Mouse (Mus musculus) stomach, embryonic 16.5 days (tissue): Measurements from ENCODE around the gene Slain2. TPM values are rescaled to one million over a fixed set of nuclear protein-coding genes. Genes with fewer than 3 reads are reported as not detected.

Experiments used
- ATAC-seq: fragments of 200-750 bp; cut with Nextera tagmentation; 2 replicates; pipeline ENCODE4 v1.8.0; 2017; ENCODE audit warnings: moderate number of reproducible peaks, moderate TSS enrichment; ENCODE audit not compliant: insufficient read depth, low FRiP score
- H3K27ac ChIP-seq: fragments of 300-500 bp; sonication (generic); 2 replicates; pipeline ENCODE4 v1.5.1; 2014; ENCODE audit warnings: low read length
- H3K27me3 ChIP-seq: fragments of 300-500 bp; sonication (generic); 2 replicates; pipeline ENCODE4 v1.6.1; 2014; ENCODE audit warnings: low read length, control low read depth, mixed read lengths; ENCODE audit not compliant: control insufficient read depth, insufficient read depth
- H3K36me3 ChIP-seq: fragments of 300-500 bp; sonication (generic); 2 replicates; pipeline ENCODE4 v1.6.1; 2014; ENCODE audit warnings: low read length; ENCODE audit not compliant: control insufficient read depth, insufficient read depth
- H3K4me1 ChIP-seq: fragments of 300-500 bp; sonication (generic); 2 replicates; pipeline ENCODE4 v1.6.1; 2014; ENCODE audit warnings: low read length, control low read depth, mixed read lengths; ENCODE audit not compliant: control insufficient read depth, insufficient read depth
- H3K4me2 ChIP-seq: fragments of 300-500 bp; sonication (generic); 2 replicates; pipeline ENCODE4 v1.6.1; 2014; ENCODE audit warnings: low read depth, low read length, mixed read lengths
- H3K4me3 ChIP-seq: fragments of 300-500 bp; sonication (generic); replicated peaks from 2 replicates; pipeline ENCODE4 v1.5.1; 2014; ENCODE audit warnings: mild to moderate bottlenecking, low read length
- H3K9ac ChIP-seq: fragments of 300-500 bp; sonication (generic); 2 replicates; pipeline ENCODE4 v1.6.1; 2014; ENCODE audit warnings: low read length
- H3K9me3 ChIP-seq: fragments of 300-500 bp; sonication (generic); replicated peaks from 2 replicates; pipeline ENCODE4 v1.6.1; 2016; ENCODE audit warnings: low read length, control low read depth; ENCODE audit not compliant: control insufficient read depth
- WGBS: fragments of 180-500 bp; shearing (Covaris S2); extraction: QIAGEN DNeasy Blood & Tissue Kit; methylation state at CpG from one replicate; pipeline ENCODE4 v1.1.7; 2014; 5-methylcytosine and 5-hydroxymethylcytosine counted together
- polyA plus RNA-seq: library from polyadenylated mRNA; unstranded; fragments of >200 nt; fragmentation: Nextera tagmentation; extraction: Ambion mirVana; gene quantifications from 2 replicates; pipeline ENCODE4 v1.2.1, GENCODE M21; 2015

Slain2 gene
- polyA plus RNA-seq, 1 experiment from 2014 or later = 11.6 TPM

DNA sequence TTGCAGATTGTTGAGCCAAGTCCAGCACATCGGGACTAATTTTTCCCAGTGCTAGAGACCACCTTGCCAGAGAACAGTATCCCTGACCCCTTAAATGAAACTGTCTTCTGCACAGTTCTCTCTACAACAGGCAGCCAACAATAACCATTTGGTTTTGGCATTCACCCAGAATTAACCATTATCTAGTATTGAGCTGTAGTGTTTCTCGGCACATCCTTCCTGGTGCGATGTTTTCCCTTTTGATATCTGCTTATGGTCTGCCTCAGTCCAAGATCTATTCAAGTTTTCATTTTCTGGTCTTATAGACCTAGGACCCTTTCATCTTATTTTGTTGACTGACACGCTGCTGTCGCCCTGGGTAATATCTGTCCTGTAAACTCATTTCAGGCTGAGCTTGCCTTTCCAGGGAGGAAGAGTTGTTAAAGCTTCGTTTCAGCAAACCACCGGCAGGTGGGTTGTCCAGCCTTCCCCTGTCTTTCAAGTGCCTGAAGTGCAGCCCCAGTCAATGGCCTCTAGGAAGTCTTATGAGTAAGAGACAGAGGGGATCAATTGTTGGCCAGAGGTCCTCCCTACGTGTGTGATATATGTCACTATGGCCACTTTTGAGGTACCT lies 5.7 kb upstream of the Slain2 start:
- ATAC-seq = no peak
- Histone ChIP-seq H3K4me2 (no peak overlapping the region), H3K4me3 (no peak overlapping the region), H3K27ac (no peak overlapping the region), H3K9me3 (no peaks in the 10 kb centered on the region), H3K27me3 (no peaks in the 10 kb centered on the region), H3K9ac (no peak overlapping the region), H3K4me1 (peaks cover 7% of the 10 kb centered on the region), H3K36me3 (no peaks in the 10 kb centered on the region)
- 76% methylated on average over 8 of the region's 8 CpGs for WGBS

DNA sequence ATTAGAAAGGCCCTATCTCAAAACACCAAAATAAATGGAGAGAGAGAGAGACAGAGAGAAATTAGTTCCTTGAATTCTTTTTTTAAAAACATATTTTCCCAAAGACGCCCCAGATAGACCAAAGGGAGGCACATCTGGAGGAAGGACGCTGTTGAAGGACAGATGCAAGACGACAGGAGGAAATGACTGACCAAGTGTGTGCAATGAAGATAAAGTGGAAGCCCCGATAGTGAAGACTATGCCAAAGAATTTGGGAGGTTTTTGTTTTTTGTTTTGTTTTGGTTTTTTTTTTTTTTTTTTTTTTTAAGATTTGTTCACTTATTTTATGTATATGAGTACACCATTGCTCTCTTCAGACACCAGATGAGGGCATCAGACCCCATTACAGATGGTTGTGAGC lies 4.7 kb upstream of the Slain2 start:
- WGBS = 69% methylated on average over 4 of the region's 4 CpGs
- Histone ChIP-seq H3K27me3 (no peaks in the 10 kb centered on the region), H3K4me3 (no peak overlapping the region), H3K9me3 (no peaks in the 10 kb centered on the region), H3K36me3 (no peaks in the 10 kb centered on the region), H3K27ac (no peak overlapping the region), H3K9ac (no peak overlapping the region), H3K4me2 (no peak overlapping the region), H3K4me1 (peaks cover 8% of the 10 kb centered on the region)
- ATAC-seq = no peak

GRCm38 (mm10) chr5:72910373-72910772 lies 3.7 kb upstream of the Slain2 start:
- peak overlapping the region; percentile 38; the same call in 1 of the 2 replicates for H3K27ac ChIP-seq
- no peaks in the 10 kb centered on the region for H3K27me3 ChIP-seq
- no peak overlapping the region for H3K9ac ChIP-seq
- peaks cover 8% of the 10 kb centered on the region for H3K4me1 ChIP-seq
- no peak overlapping the region for H3K4me2 ChIP-seq
- 89% methylated on average over 1 of the region's 1 CpGs for WGBS
- H3K9me3 ChIP-seq = no peaks in the 10 kb centered on the region
- no peaks in the 10 kb centered on the region for H3K36me3 ChIP-seq
- ATAC-seq = no peak
- no peak overlapping the region for H3K4me3 ChIP-seq

GRCm38 (mm10) chr5:72911284-72911683 lies 2.8 kb upstream of the Slain2 start:
- Histone ChIP-seq H3K36me3 (no peaks in the 10 kb centered on the region), H3K4me3 (no peak overlapping the region), H3K9ac (no peak overlapping the region), H3K27ac (no peak overlapping the region), H3K4me1 (peaks cover 13% of the 10 kb centered on the region), H3K4me2 (no peak overlapping the region), H3K9me3 (no peaks in the 10 kb centered on the region), H3K27me3 (no peaks in the 10 kb centered on the region)
- 88% methylated on average over 3 of the region's 3 CpGs for WGBS
- no peak for ATAC-seq

DNA sequence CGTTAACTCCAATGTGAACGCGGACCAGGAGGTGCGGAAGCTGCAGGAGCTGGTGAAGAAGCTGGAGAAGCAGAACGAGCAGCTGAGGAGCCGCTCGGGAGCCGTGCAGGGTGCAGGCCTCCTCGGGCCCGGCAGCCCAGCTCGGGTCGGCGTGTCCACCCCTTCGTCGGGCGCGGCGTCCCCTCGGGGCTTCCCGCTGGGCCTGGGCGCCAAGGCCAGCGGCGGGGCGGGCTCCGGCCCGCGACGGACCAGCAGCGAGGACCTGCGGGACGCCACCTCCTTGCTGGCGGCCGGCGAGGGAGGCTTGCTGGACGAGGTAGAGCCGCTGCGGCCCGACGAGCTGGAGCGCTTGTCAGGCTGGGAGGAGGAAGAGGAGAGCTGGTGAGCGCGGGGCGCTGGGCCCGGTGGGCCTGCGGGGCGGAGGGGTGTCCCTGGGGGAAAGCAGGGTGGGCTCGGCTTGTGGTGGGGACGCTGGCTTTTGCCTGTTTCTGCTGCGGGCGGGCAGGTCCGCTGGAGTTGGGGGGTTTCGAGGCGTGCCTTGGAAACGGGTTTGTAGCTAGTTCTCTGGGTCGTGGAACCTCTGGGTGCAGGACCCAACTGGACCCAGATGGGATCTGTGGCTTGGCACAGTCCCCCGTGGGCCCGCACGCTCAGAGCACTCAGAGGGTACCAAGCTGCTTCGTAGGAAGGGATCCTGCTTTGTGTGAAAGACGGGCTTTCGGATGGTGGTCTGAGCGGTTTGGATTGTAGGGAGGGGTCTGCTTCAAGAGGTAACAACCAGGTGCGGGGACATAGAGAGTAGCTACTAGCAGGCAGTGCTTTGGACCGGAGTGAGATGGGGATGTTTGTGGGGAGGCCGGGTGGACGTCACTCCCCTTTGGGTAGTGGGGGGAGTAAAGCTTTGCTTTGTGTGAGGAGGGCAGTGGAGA lies 793 bp downstream of the Slain2 start:
- no peaks in the 10 kb centered on the region for H3K27me3 ChIP-seq
- H3K9ac ChIP-seq = peak overlapping the region; percentile 99
- under 1% methylated on average over 66 of the region's 66 CpGs for WGBS
- H3K4me3 ChIP-seq = peak overlapping the region; percentile 99
- H3K9me3 ChIP-seq = no peaks in the 10 kb centered on the region
- peak overlapping the region; percentile 75 for H3K4me2 ChIP-seq
- no peaks in the 10 kb centered on the region for H3K36me3 ChIP-seq
- peak overlapping the region; percentile 99 for H3K27ac ChIP-seq
- H3K4me1 ChIP-seq = peaks cover 26% of the 10 kb centered on the region
- ATAC-seq = peak; percentile 34

DNA sequence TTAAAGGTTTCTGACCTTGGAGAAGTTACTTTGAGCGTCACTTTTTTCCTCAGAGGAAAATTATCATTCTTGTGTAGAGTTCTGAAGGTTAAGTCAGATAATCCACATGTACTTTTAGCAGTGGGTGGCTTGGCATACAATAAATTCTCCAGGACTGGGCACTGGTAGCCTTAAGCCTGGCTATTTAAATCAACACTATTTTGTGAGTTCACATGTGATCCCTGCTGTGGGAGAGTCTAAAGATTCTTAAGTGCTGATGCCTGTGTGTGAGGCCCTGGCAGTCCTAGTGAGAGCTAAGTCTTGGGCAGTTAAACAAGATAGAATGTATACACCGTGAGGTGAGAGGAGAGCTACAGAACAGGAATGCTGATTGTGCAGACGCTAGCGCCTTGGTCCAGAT lies 1.9 kb downstream of the Slain2 start:
- peak overlapping the region; percentile 99 for H3K9ac ChIP-seq
- H3K4me3 ChIP-seq = peak overlapping the region; percentile 99
- no peaks in the 10 kb centered on the region for H3K36me3 ChIP-seq
- WGBS = 20% methylated on average over 4 of the region's 4 CpGs
- H3K4me2 ChIP-seq = peak overlapping the region; percentile 75
- no peaks in the 10 kb centered on the region for H3K27me3 ChIP-seq
- peaks cover 26% of the 10 kb centered on the region for H3K4me1 ChIP-seq
- peak overlapping the region; percentile 99 for H3K27ac ChIP-seq
- no peaks in the 10 kb centered on the region for H3K9me3 ChIP-seq
- ATAC-seq = no peak

GRCm38 (mm10) chr5:72916851-72917250 lies 2.7 kb downstream of the Slain2 start:
- WGBS = 33% methylated on average over 1 of the region's 1 CpGs
- Histone ChIP-seq H3K4me1 (peaks cover 26% of the 10 kb centered on the region), H3K4me3 (peak overlapping the region; percentile 99), H3K27ac (peak overlapping the region; percentile 99), H3K9me3 (no peaks in the 10 kb centered on the region), H3K27me3 (no peaks in the 10 kb centered on the region), H3K4me2 (peak overlapping the region; percentile 75), H3K36me3 (no peaks in the 10 kb centered on the region), H3K9ac (peak overlapping the region; percentile 43; the same call in 1 of the 2 replicates)
- no peak for ATAC-seq

GRCm38 (mm10) chr5:72920416-72920815 lies 6.3 kb downstream of the Slain2 start:
- Histone ChIP-seq H3K9me3 (no peaks in the 10 kb centered on the region), H3K4me2 (no peak overlapping the region), H3K4me1 (peaks cover 18% of the 10 kb centered on the region), H3K36me3 (no peaks in the 10 kb centered on the region), H3K27ac (no peak overlapping the region), H3K9ac (no peak overlapping the region), H3K4me3 (no peak overlapping the region), H3K27me3 (no peaks in the 10 kb centered on the region)
- 85% methylated on average over 4 of the region's 4 CpGs for WGBS
- no peak for ATAC-seq

GRCm38 (mm10) chr5:72921171-72921570 lies 7.1 kb downstream of the Slain2 start:
- Histone ChIP-seq H3K9me3 (no peaks in the 10 kb centered on the region), H3K27ac (no peak overlapping the region), H3K4me3 (no peak overlapping the region), H3K4me1 (peaks cover 14% of the 10 kb centered on the region), H3K9ac (no peak overlapping the region), H3K4me2 (no peak overlapping the region), H3K36me3 (no peaks in the 10 kb centered on the region), H3K27me3 (no peaks in the 10 kb centered on the region)
- WGBS = 92% methylated on average over 8 of the region's 8 CpGs
- ATAC-seq = no peak
